Mouse (Mus musculus): ENCODE data around the gene Tspan6. TPM values are rescaled to one million over a fixed set of nuclear protein-coding genes. Genes with fewer than 3 reads are reported as not detected.

Gene Tspan6
- polyA plus RNA-seq (2017; shearing (Covaris generic)), result 1.9 TPM

DNA sequence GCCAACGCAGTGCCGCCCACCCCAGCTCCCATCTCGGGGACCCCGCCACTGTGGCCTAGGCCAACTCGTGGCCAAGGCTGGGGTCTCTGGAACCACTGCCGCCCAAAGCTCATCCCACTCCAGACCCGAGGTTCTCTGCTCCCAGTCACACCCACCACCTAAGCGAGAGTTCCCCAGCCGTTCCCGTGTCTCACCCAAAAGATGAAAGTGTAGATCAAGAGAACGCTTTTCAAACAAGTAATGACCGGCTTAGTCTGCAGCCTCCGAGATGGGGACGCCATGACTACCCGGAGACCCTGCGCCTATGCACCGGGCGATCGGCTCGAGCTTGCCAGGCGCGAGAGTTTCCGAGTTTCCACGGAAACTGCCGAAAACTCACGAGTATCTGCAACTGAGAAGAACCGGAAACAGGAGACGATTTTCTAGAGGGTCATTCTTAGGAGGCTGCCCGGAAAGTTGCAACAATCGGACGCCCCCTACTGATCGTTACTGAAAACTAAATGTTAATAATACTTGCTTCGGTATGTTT is at the start of gene Tspan6:
Gene Tspan6 (minus strand): TSS at position 416 of the 529 bp plus-strand sequence.

DNA sequence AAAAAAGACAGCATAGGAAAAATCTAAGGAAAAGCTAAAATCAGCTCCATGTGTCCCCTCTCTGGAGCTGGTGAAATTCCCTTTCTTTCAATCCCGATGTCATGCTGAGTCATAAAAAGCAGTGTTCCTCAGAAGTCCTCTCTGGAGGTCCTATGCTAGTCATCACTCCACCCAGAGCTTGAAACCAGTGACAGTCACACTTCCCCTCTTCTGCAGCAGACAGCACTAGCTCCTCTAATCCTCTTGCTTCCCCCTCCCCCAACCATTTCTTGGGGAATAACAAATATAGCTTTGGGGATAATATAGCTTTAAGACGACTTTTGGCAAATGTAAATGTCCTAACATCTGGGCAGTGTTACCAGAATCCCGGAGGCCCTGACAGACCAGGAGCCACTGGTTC is 10.0 kb upstream of the Tspan6 start, which contains the start of gene Srpx2:
Gene Srpx2 (plus strand): TSS at position 166 of the 400 bp plus-strand sequence.

DNA sequence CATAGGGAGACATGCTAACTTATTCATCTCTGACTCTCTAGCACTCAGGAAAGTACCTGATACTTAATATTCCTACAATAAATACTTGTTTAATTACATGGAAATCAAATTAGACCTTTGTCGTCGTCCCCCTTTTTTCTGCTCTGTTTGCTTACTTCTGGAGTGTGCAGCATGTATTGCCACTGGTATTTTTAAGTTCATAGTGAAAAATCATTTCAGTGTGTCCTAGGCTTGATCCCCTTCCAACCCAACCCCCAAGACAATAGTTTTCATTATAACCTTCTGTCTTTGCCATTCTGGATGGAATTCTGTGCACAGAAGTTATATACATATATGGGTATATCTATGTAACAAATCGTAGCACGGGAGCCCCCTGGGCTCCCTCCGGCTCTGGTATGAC is 47.5 kb downstream of the Tspan6 start, which contains the start of gene Tnmd:
Gene Tnmd (plus strand): TSS at position 301 of the 400 bp plus-strand sequence.

Other genes with a start within 250 kb of the Tspan6 start
- not detected for gene Pcdh19, start 209.4 kb downstream of the Tspan6 start, polyA plus RNA-seq (2017; shearing (Covaris generic))
- gene Tnmd, start 47.4 kb downstream of the Tspan6 start, polyA plus RNA-seq (2017; shearing (Covaris generic)), result not detected
- gene Srpx2, start 10.0 kb upstream of the Tspan6 start, polyA plus RNA-seq (2017; shearing (Covaris generic)), result 0.12 TPM
- 0.11 TPM for gene Sytl4, start 83.4 kb upstream of the Tspan6 start, polyA plus RNA-seq (2017; shearing (Covaris generic))
- gene Cstf2, start 160.8 kb upstream of the Tspan6 start, polyA plus RNA-seq (2017; shearing (Covaris generic)), result 40.0 TPM

Measured in effector memory CD4-positive, alpha-beta T cell, adult 5 months (primary cell).